Mouse (Mus musculus) kidney, adult 2 months (tissue): ENCODE measurements around the gene Hmg20a.

Source experiments
- CTCF ChIP-seq: fragments of 200-500 bp; conservative IDR thresholded peaks from 2 replicates; pipeline ENCODE4 v1.5.1; 2011; ENCODE audit warnings: low read depth, mild to moderate bottlenecking, control low read depth, low read length, moderate library complexity, mixed read lengths; ENCODE audit not compliant: insufficient read depth, insufficient read length
- POLR2A ChIP-seq: fragments of 200-500 bp; IDR thresholded peaks from one replicate; pipeline ENCODE4 v1.6.1; 2011; ENCODE audit warnings: low read depth, low read length, control low read depth

- TF ChIP-seq CTCF (no peak), POLR2A (no peak)
These were observed 96.7 kb downstream of the Hmg20a start for GRCm38 (mm10) chr9:56515110-56515509.
